Mouse (Mus musculus): Measurements from ENCODE around the gene Nr2c2ap. TPM values are rescaled to one million over a fixed set of nuclear protein-coding genes. Genes with fewer than 3 reads are reported as not detected.

Gene Nr2c2ap
- polyA plus RNA-seq, 1 experiment from 2014 or later, result 32.0 TPM

DNA sequence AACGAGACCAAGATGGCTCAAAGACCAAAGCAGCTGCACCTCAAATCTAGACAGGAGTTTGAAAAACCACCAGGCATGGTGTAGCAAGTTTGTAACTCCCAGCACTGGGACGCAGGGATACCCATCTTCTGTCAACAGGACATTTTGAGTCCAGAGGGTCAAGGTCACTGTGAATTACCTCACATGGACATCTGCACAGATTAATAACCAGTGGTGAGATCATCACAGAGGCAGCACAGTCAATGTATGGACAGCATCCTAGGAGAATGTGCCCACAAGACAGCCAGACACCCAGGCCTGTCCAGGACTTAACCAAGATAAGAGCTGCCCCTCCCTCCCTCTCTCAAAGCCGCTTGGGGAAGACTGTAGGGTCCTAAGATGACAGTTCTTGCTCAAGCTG is 39.0 kb downstream of the Nr2c2ap start:
- WGBS, result 67% methylated on average over 3 of the region's 3 CpGs
- no peak for ATAC-seq
- H3K4me2 ChIP-seq (replicated peaks; ENCODE audit: low read depth, low read length), result no peak overlapping the region
- TF ChIP-seq CTCF (IDR thresholded peaks at IDR 0.05) (no peak), EP300 (IDR thresholded peaks at IDR 0.05) (no peak)
- no peaks in the 10 kb centered on the region for H3K4me1 ChIP-seq (ENCODE audit: insufficient read depth, low read depth, low read length)
- no peaks in the 10 kb centered on the region for H3K9me3 ChIP-seq (ENCODE audit: low read length)
- H3K27ac ChIP-seq (ENCODE audit: low read length), result no peak overlapping the region
- no peaks in the 10 kb centered on the region for H3K27me3 ChIP-seq (replicated peaks; ENCODE audit: insufficient read depth, low read length)
- H3K9ac ChIP-seq (replicated peaks; ENCODE audit: low read depth), result no peak overlapping the region
- no peak for DNase-seq (ENCODE audit: low spot score)
- no peaks in the 10 kb centered on the region for H3K36me3 ChIP-seq (ENCODE audit: insufficient read depth, low read length)
- H3K4me3 ChIP-seq (ENCODE audit: low read depth, low read length), result no peak overlapping the region

DNA sequence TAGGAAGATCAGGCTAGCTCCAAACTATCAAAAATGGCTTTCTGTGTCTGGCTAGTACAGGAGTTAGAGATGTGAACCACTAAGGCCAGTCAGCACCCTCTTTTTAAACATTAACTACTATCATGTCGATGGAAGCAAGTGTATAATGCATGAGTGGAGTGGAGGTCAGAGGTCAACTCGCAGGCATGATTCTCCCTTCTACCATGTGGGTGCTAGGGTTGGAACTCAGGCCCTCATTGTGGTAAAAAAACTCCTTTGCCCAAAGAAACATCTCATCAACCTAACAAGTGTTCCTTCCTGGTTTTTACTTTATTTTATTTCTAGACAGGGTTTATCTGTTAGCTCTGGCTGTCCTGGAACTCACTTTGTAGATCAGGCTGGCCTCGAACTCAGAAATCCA is 39.6 kb downstream of the Nr2c2ap start:
- WGBS, result 64% methylated on average over 3 of the region's 3 CpGs
- Histone ChIP-seq H3K4me3 (ENCODE audit: low read depth, low read length) (no peak overlapping the region), H3K36me3 (ENCODE audit: insufficient read depth, low read length) (no peaks in the 10 kb centered on the region), H3K27me3 (replicated peaks; ENCODE audit: insufficient read depth, low read length) (no peaks in the 10 kb centered on the region), H3K9ac (replicated peaks; ENCODE audit: low read depth) (no peak overlapping the region), H3K27ac (ENCODE audit: low read length) (no peak overlapping the region), H3K9me3 (ENCODE audit: low read length) (no peaks in the 10 kb centered on the region), H3K4me2 (replicated peaks; ENCODE audit: low read depth, low read length) (no peak overlapping the region), H3K4me1 (ENCODE audit: insufficient read depth, low read depth, low read length) (no peaks in the 10 kb centered on the region)
- no peak for ATAC-seq
- DNase-seq (ENCODE audit: low spot score), result no peak
- TF ChIP-seq CTCF (IDR thresholded peaks at IDR 0.05) (no peak), EP300 (IDR thresholded peaks at IDR 0.05) (no peak)

DNA sequence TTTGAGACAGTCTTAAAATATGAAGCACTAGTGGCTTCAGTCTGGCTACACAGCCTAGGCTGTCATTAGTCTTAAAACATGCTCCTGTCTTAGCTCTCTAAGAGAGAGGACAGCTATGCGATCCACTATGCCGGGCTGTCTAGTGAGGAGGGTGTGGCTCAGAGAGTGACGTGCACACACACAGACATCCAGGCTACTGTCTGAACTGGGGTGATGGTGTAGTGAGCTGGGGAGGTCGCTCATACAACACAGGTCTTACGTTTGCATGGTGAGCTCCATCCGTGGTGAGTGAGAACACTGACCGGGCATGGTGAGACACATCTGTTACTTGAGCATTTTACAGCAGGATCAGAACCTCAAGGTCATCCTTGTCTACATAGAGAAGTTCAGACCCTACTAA is 40.1 kb downstream of the Nr2c2ap start:
- no peak overlapping the region for H3K27ac ChIP-seq (ENCODE audit: low read length)
- no peak overlapping the region for H3K4me2 ChIP-seq (replicated peaks; ENCODE audit: low read depth, low read length)
- H3K9ac ChIP-seq (replicated peaks; ENCODE audit: low read depth), result no peak overlapping the region
- 85% methylated on average over 7 of the region's 7 CpGs for WGBS
- no peak overlapping the region for H3K4me3 ChIP-seq (ENCODE audit: low read depth, low read length)
- no peaks in the 10 kb centered on the region for H3K36me3 ChIP-seq (ENCODE audit: insufficient read depth, low read length)
- no peaks in the 10 kb centered on the region for H3K27me3 ChIP-seq (replicated peaks; ENCODE audit: insufficient read depth, low read length)
- no peaks in the 10 kb centered on the region for H3K9me3 ChIP-seq (ENCODE audit: low read length)
- no peaks in the 10 kb centered on the region for H3K4me1 ChIP-seq (ENCODE audit: insufficient read depth, low read depth, low read length)
- no peak for ATAC-seq
- TF ChIP-seq EP300 (IDR thresholded peaks at IDR 0.05) (no peak), CTCF (IDR thresholded peaks at IDR 0.05) (no peak)
- no peak for DNase-seq (ENCODE audit: low spot score)

DNA sequence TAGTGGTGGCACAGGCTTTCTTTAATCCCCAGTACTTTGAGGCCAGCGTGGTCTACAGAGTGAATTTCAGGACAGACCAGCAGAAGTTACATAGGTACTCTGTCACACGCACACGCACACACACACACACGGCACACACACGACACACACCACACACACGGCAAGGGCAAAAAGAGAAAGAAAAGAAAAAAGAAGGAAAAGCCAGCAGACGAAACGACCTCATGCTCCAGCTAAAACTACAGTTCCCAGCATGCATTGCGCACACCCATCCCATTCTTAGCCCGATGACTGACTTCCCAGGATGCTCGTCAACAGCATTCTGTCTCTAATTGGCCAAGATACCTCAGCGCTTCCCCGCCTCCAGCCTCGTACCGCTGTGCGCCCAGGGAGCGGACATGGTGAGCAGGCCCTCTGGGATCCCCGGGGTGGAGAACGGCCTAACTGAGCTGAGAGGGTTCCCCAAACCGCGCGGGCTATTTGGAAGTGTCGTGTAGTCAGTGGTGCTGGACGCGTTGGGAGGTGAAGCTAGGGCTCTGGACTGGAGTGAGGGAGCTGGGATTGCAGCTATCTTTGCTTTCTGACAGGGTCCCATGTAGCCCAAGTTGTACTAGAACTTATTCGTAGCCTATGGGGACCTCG is 41.0 kb downstream of the Nr2c2ap start, which contains the start of gene Tmem161a:
Gene Tmem161a, plus strand, starts transcription at position 314 of the 639 bp plus-strand sequence.
- WGBS, result 1% methylated on average over 27 of the region's 27 CpGs
- peak within 1 kb of the TSS; percentile 75 for H3K27ac ChIP-seq (ENCODE audit: low read length)
- no peaks in the 10 kb centered on the region for H3K27me3 ChIP-seq (replicated peaks; ENCODE audit: insufficient read depth, low read length)
- peak within 1 kb of the TSS; percentile 63 for H3K4me2 ChIP-seq (replicated peaks; ENCODE audit: low read depth, low read length)
- no peaks in the 10 kb centered on the region for H3K36me3 ChIP-seq (ENCODE audit: insufficient read depth, low read length)
- ATAC-seq (peak; percentile 99), DNase-seq (ENCODE audit: low spot score) (peak; percentile 98)
- no peaks in the 10 kb centered on the region for H3K4me1 ChIP-seq (ENCODE audit: insufficient read depth, low read depth, low read length)
- H3K4me3 ChIP-seq (ENCODE audit: low read depth, low read length), result peak within 1 kb of the TSS; percentile 58
- H3K9ac ChIP-seq (replicated peaks; ENCODE audit: low read depth), result peak within 1 kb of the TSS; percentile 78
- TF ChIP-seq EP300 (IDR thresholded peaks at IDR 0.05), result no peak
- TF ChIP-seq CTCF (IDR thresholded peaks at IDR 0.05), result no peak
- H3K9me3 ChIP-seq (ENCODE audit: low read length), result no peaks in the 10 kb centered on the region

DNA sequence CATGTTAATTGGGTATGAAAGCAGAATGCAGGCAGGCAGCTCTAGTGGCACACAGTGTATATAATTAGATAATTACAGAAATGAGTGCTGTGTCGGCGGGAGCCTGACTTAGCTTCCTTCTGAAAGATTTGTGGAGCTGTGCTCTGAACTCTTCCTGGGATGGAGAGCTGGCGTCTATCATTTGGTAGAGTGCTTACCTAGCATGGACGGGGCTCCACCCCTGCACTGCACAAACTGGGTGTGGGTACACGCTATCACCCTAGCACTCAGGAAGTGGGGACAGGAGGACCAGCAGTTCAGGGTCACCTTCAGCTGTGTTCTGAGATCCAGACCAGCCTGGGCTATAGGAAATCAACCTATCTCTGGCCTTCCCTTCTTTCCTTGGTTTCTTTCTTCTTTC is 42.2 kb downstream of the Nr2c2ap start:
- Histone ChIP-seq H3K4me1 (ENCODE audit: insufficient read depth, low read depth, low read length) (no peaks in the 10 kb centered on the region), H3K27me3 (replicated peaks; ENCODE audit: insufficient read depth, low read length) (no peaks in the 10 kb centered on the region), H3K36me3 (ENCODE audit: insufficient read depth, low read length) (no peaks in the 10 kb centered on the region), H3K4me2 (replicated peaks; ENCODE audit: low read depth, low read length) (no peak overlapping the region), H3K9ac (replicated peaks; ENCODE audit: low read depth) (no peak overlapping the region), H3K27ac (ENCODE audit: low read length) (no peak overlapping the region), H3K4me3 (ENCODE audit: low read depth, low read length) (no peak overlapping the region), H3K9me3 (ENCODE audit: low read length) (no peaks in the 10 kb centered on the region)
- WGBS, result 61% methylated on average over 5 of the region's 5 CpGs
- TF ChIP-seq EP300 (IDR thresholded peaks at IDR 0.05) (no peak), CTCF (IDR thresholded peaks at IDR 0.05) (no peak)
- ATAC-seq (no peak), DNase-seq (ENCODE audit: low spot score) (no peak)

DNA sequence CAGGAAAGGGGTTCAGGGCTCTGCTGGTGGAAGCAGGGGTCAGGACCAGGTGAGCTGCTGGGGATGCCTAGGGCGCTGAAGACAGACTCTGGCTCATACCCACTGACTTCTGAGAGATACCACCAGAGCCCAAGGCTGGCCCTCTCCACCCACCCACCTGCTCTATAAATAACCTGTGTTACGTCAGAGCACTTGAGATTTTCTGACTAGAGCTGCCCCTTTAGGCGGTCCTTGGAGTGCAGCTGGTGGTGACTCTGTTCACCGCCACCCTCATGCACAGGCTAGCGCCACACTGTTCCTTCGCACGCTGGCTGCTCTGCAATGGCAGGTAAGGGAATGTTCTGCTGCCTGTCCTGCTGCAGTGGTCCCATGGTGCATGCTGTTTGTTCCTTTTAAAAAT is 42.9 kb downstream of the Nr2c2ap start:
- TF ChIP-seq CTCF (IDR thresholded peaks at IDR 0.05) (no peak), EP300 (IDR thresholded peaks at IDR 0.05) (no peak)
- no peak overlapping the region for H3K9ac ChIP-seq (replicated peaks; ENCODE audit: low read depth)
- no peak for DNase-seq (ENCODE audit: low spot score)
- H3K4me3 ChIP-seq (ENCODE audit: low read depth, low read length), result no peak overlapping the region
- H3K4me2 ChIP-seq (replicated peaks; ENCODE audit: low read depth, low read length), result no peak overlapping the region
- no peak for ATAC-seq
- 62% methylated on average over 7 of the region's 7 CpGs for WGBS
- no peaks in the 10 kb centered on the region for H3K27me3 ChIP-seq (replicated peaks; ENCODE audit: insufficient read depth, low read length)
- H3K27ac ChIP-seq (ENCODE audit: low read length), result no peak overlapping the region
- H3K9me3 ChIP-seq (ENCODE audit: low read length), result no peaks in the 10 kb centered on the region
- no peaks in the 10 kb centered on the region; the same call in 1 of the 2 replicates for H3K36me3 ChIP-seq (ENCODE audit: insufficient read depth, low read length)
- no peaks in the 10 kb centered on the region for H3K4me1 ChIP-seq (ENCODE audit: insufficient read depth, low read depth, low read length)
